In genomic region chr3:122617613-122618340, GRCm38 (mm10) we compare ENCODE assay signal across 8 mouse cellular contexts. TPM values are rescaled to one million over a fixed set of nuclear protein-coding genes. Genes with fewer than 3 reads are reported as not detected.
DNase-seq lines count a peak whose midpoint lies in the region; ATAC-seq and TF ChIP-seq lines count a peak whose summit lies in the region.

No protein-coding gene starts in this region.

- no peaks in the 10 kb centered on the region for H3K9me3 ChIP-seq in lung, postnatal 0 days (ENCODE audit: low read length)
- H3K9me3 ChIP-seq in forebrain, embryonic 11.5 days (ENCODE audit: control insufficient read depth, low read length): no peaks in the 10 kb centered on the region
- no peaks in the 10 kb centered on the region for H3K9me3 ChIP-seq in limb, embryonic 15.5 days
- H3K9me3 ChIP-seq in stomach, embryonic 15.5 days: no peaks in the 10 kb centered on the region

- no peaks in the 10 kb centered on the region for H3K36me3 ChIP-seq in lung, postnatal 0 days (ENCODE audit: insufficient read depth, low read length)
- H3K36me3 ChIP-seq in forebrain, embryonic 11.5 days (ENCODE audit: control insufficient read depth, insufficient read depth, low read length): no peaks in the 10 kb centered on the region
- H3K36me3 ChIP-seq in limb, embryonic 15.5 days: no peaks in the 10 kb centered on the region
- no peaks in the 10 kb centered on the region for H3K36me3 ChIP-seq in stomach, embryonic 15.5 days

- TF ChIP-seq CTCF in lung, postnatal 0 days (IDR thresholded peaks at IDR 0.05): peak; percentile 16; the same call in 1 of the 2 replicates

- no peak for ATAC-seq in lung, postnatal 0 days
- ATAC-seq in forebrain, embryonic 11.5 days (replicated peaks; ENCODE audit: low FRiP score): no peak
- ATAC-seq in limb, embryonic 15.5 days (ENCODE audit: insufficient number of reproducible peaks, low FRiP score, low TSS enrichment, low read depth): no peak
- no peak for ATAC-seq in stomach, embryonic 15.5 days (ENCODE audit: insufficient read depth, low FRiP score, low read depth)

- peak overlapping the region; percentile 99 for H3K27ac ChIP-seq in lung, postnatal 0 days (ENCODE audit: low read length)
- H3K27ac ChIP-seq in forebrain, embryonic 11.5 days (ENCODE audit: low read depth, low read length): no peak overlapping the region
- H3K27ac ChIP-seq in limb, embryonic 15.5 days: 0 out of 2 replicates have a peak overlapping the region, but pooled peaks have one; percentile 98
- H3K27ac ChIP-seq in stomach, embryonic 15.5 days: no peak overlapping the region

- H3K4me2 ChIP-seq in lung, postnatal 0 days (replicated peaks; ENCODE audit: low read depth, low read length): peak overlapping the region; percentile 90
- H3K4me2 ChIP-seq in forebrain, embryonic 11.5 days (ENCODE audit: low read depth, low read length, severe bottlenecking): peak overlapping the region; percentile 82
- peak overlapping the region; percentile 90 for H3K4me2 ChIP-seq in limb, embryonic 15.5 days
- peak overlapping the region; percentile 68 for H3K4me2 ChIP-seq in stomach, embryonic 15.5 days

- no peak overlapping the region for H3K9ac ChIP-seq in lung, postnatal 0 days (replicated peaks; ENCODE audit: low read depth)
- peak overlapping the region; percentile 99 for H3K9ac ChIP-seq in forebrain, embryonic 11.5 days (ENCODE audit: low read length)
- peak overlapping the region; percentile 92; the same call in 1 of the 2 replicates for H3K9ac ChIP-seq in limb, embryonic 15.5 days
- H3K9ac ChIP-seq in stomach, embryonic 15.5 days: 0 out of 2 replicates have a peak overlapping the region, but pooled peaks have one; percentile 98

- H3K27me3 ChIP-seq in lung, postnatal 0 days (replicated peaks; ENCODE audit: insufficient read depth, low read length): no peaks in the 10 kb centered on the region
- no peaks in the 10 kb centered on the region for H3K27me3 ChIP-seq in forebrain, embryonic 11.5 days (ENCODE audit: control insufficient read depth, insufficient read depth, low read length)
- H3K27me3 ChIP-seq in limb, embryonic 15.5 days: no peaks in the 10 kb centered on the region
- no peaks in the 10 kb centered on the region for H3K27me3 ChIP-seq in stomach, embryonic 15.5 days (replicated peaks)

- peak overlapping the region; percentile 96 for H3K4me3 ChIP-seq in lung, postnatal 0 days (ENCODE audit: low read depth, low read length)
- peak overlapping the region; percentile 97 for H3K4me3 ChIP-seq in forebrain, embryonic 11.5 days (ENCODE audit: low read depth, low read length)
- peak overlapping the region; percentile 92 for H3K4me3 ChIP-seq in limb, embryonic 15.5 days
- peak overlapping the region; percentile 92 for H3K4me3 ChIP-seq in stomach, embryonic 15.5 days (replicated peaks)

- 35% methylated on average over 9 of the region's 9 CpGs for WGBS in lung, postnatal 0 days
- 50% methylated on average over 9 of the region's 9 CpGs for WGBS in forebrain, embryonic 11.5 days
- WGBS in limb, embryonic 15.5 days: 38% methylated on average over 9 of the region's 9 CpGs
- 38% methylated on average over 9 of the region's 9 CpGs for WGBS in stomach, embryonic 15.5 days

- H3K4me1 ChIP-seq in lung, postnatal 0 days (ENCODE audit: insufficient read depth, low read depth, low read length): peaks cover 4% of the 10 kb centered on the region; the same call in 1 of the 2 replicates
- peaks cover 7% of the 10 kb centered on the region; the same call in 1 of the 2 replicates for H3K4me1 ChIP-seq in forebrain, embryonic 11.5 days (replicated peaks; ENCODE audit: control insufficient read depth, insufficient read depth, low read length)
- H3K4me1 ChIP-seq in limb, embryonic 15.5 days: peaks cover 22% of the 10 kb centered on the region
- H3K4me1 ChIP-seq in stomach, embryonic 15.5 days: peaks cover 8% of the 10 kb centered on the region

- DNase-seq in lung, postnatal 0 days (ENCODE audit: low spot score): no peak
- DNase-seq in lung, postnatal 4 days: no peak
- no peak for DNase-seq in forebrain, embryonic 11.5 days (ENCODE audit: low spot score)
- no peak for DNase-seq in T-cell, adult 2 months (ENCODE audit: low spot score)
- DNase-seq in adrenal gland, postnatal 25 days: no peak
- DNase-seq in cerebellum, postnatal 36 days: no peak

- TF ChIP-seq EP300 in lung, postnatal 0 days (IDR thresholded peaks at IDR 0.05): peak; percentile 79

RNA-seq across cellular contexts. Expression of gene Fnbp1l, which starts 1.7 kb away (rescaled TPM):
- polyA plus RNA-seq in lung, postnatal 0 days (2015; fragmentation: Nextera tagmentation; extraction: Ambion mirVana): 32.3 and 41.1 TPM in 2 replicates
- 79.5 and 88.2 TPM in 2 replicates for polyA plus RNA-seq in forebrain, embryonic 11.5 days (2014; fragmentation: Nextera tagmentation; extraction: Ambion mirVana)
- polyA plus RNA-seq in limb, embryonic 15.5 days (2015; fragmentation: Nextera tagmentation; extraction: Ambion mirVana): 42.7 and 48.9 TPM in 2 replicates
- 48.6 and 51.7 TPM in 2 replicates for polyA plus RNA-seq in stomach, embryonic 15.5 days (2015; fragmentation: Nextera tagmentation; extraction: Ambion mirVana)
- 18.5 and 23.7 TPM in 2 replicates for total RNA-seq in adrenal gland, postnatal 25 days (2021)

Comparison
In these comparisons a context has a peak if more than half of its experiments do, and no peak if none do; other contexts are left out.
1. H3K27ac ChIP-seq: peak in lung, postnatal 0 days (single experiment) and limb, embryonic 15.5 days (single experiment); none in forebrain, embryonic 11.5 days (single experiment) and stomach, embryonic 15.5 days (single experiment).
2. Peak in every context shown above with its lines, with median percentiles within 50 percentile points of each other: H3K4me2 ChIP-seq and H3K4me3 ChIP-seq.